20 mouse cellular contexts compared by ENCODE assay signal in genomic region chr9:59087704-59088103, GRCm38 (mm10). TPM values are rescaled to one million over a fixed set of nuclear protein-coding genes. Genes with fewer than 3 reads are reported as not detected.
A peak's percentile ranks its signal among the peaks of the same experiment; 100 is the strongest.
DNase-seq lines count a peak whose midpoint lies in the region; ATAC-seq and TF ChIP-seq lines count a peak whose summit lies in the region.
"Had no signal": no experiment of that assay in that cellular context is flagged by ENCODE, and none has a peak within 500 bp of the region (broad histone marks: within the 10 kb centered on the region; RNA-seq: fewer than 3 reads in every experiment).

No protein-coding gene starts in this region.

- no peak for TF ChIP-seq EP300 in MEL (IDR thresholded peaks at IDR 0.05; ENCODE audit: low read depth in 1 of 2, low read length in 2 of 2)

- no peak for TF ChIP-seq CTCF in MEL (IDR thresholded peaks at IDR 0.05 in 2 of 3, conservative IDR thresholded peaks at IDR 0.05 in 1 of 3; ENCODE audit: control insufficient read depth in 1 of 3, insufficient read depth in 1 of 3, low read depth in 2 of 3, low read length in 3 of 3, poor library complexity in 1 of 3, severe bottlenecking in 1 of 3)

- H3K9me3 ChIP-seq in embryonic facial prominence, embryonic 13.5 days = no peaks in the 10 kb centered on the region
- H3K9me3 ChIP-seq in embryonic facial prominence, embryonic 10.5 days = no peaks in the 10 kb centered on the region
- no peaks in the 10 kb centered on the region for H3K9me3 ChIP-seq in kidney, embryonic 16.5 days (ENCODE audit: low read length)
- no peaks in the 10 kb centered on the region for H3K9me3 ChIP-seq in ES-E14 (ENCODE audit: control insufficient read depth, insufficient read depth, low read depth, low read length)
- H3K9me3 ChIP-seq in MEL (replicated peaks; ENCODE audit: insufficient read depth, low read length) = no peaks in the 10 kb centered on the region
- H3K9me3 ChIP-seq: G1E had no signal

- no peaks in the 10 kb centered on the region for H3K36me3 ChIP-seq in embryonic facial prominence, embryonic 13.5 days
- H3K36me3 ChIP-seq in embryonic facial prominence, embryonic 10.5 days (replicated peaks) = no peaks in the 10 kb centered on the region
- no peaks in the 10 kb centered on the region for H3K36me3 ChIP-seq in kidney, embryonic 16.5 days (ENCODE audit: insufficient read depth, low read length)
- no peaks in the 10 kb centered on the region for H3K36me3 ChIP-seq in ES-E14 (ENCODE audit: control insufficient read depth, insufficient read depth, low read length, poor library complexity, severe bottlenecking)
- H3K36me3 ChIP-seq in MEL (ENCODE audit: control insufficient read depth in 1 of 2, insufficient read depth in 2 of 2, low read length in 2 of 2) = no peaks in the 10 kb centered on the region
- H3K36me3 ChIP-seq: G1E had no signal

- in situ Hi-C loops in ES-E14 (cut with MboI; ENCODE audit: low sequenced_read_pairs in 2 of 2, unreplicated experiment in 2 of 2) = no loop called here

- H3K4me3 ChIP-seq in embryonic facial prominence, embryonic 13.5 days = no peak overlapping the region
- H3K4me3 ChIP-seq in embryonic facial prominence, embryonic 10.5 days = no peak overlapping the region
- no peak overlapping the region for H3K4me3 ChIP-seq in kidney, embryonic 16.5 days (ENCODE audit: low read length)
- no peak overlapping the region for H3K4me3 ChIP-seq in ES-E14 (ENCODE audit: insufficient read depth in 1 of 2, low read depth in 1 of 2, low read length in 2 of 2, poor library complexity in 1 of 2, severe bottlenecking in 1 of 2)
- no peak overlapping the region for H3K4me3 ChIP-seq in MEL (ENCODE audit: control insufficient read depth in 1 of 2, insufficient read depth in 1 of 2, low read depth in 2 of 2, low read length in 2 of 2)

- ATAC-seq in embryonic facial prominence, embryonic 13.5 days (ENCODE audit: insufficient number of reproducible peaks, insufficient read depth, low FRiP score, low TSS enrichment, low read depth) = no peak
- ATAC-seq in kidney, embryonic 16.5 days (ENCODE audit: low FRiP score, low TSS enrichment) = no peak
- ATAC-seq: activated CD4-positive, CD25-positive, alpha-beta regulatory T cell, adult 4 months; CD4-positive, CD25-positive, alpha-beta regulatory T cell, adult 4 months; Patski had no signal

- H3K27ac ChIP-seq in embryonic facial prominence, embryonic 13.5 days = 0 out of 2 replicates have a peak overlapping the region, but pooled peaks have one; percentile 35
- H3K27ac ChIP-seq in embryonic facial prominence, embryonic 10.5 days (replicated peaks) = no peak overlapping the region
- H3K27ac ChIP-seq in kidney, embryonic 16.5 days (ENCODE audit: low read length) = no peak overlapping the region
- H3K27ac ChIP-seq in ES-E14 (ENCODE audit: insufficient read depth, low read depth, low read length, poor library complexity, severe bottlenecking) = no peak overlapping the region
- no peak overlapping the region for H3K27ac ChIP-seq in MEL (ENCODE audit: control insufficient read depth, low read depth, low read length)

- H3K27me3 ChIP-seq in embryonic facial prominence, embryonic 13.5 days = no peaks in the 10 kb centered on the region
- no peaks in the 10 kb centered on the region for H3K27me3 ChIP-seq in embryonic facial prominence, embryonic 10.5 days (replicated peaks; ENCODE audit: low read depth, poor library complexity, severe bottlenecking)
- H3K27me3 ChIP-seq in kidney, embryonic 16.5 days (ENCODE audit: insufficient read depth, low read length) = no peaks in the 10 kb centered on the region
- peaks cover 0 to 5% of the 10 kb centered on the region in 2 experiments; a peak in 3 of 4 replicates for H3K27me3 ChIP-seq in MEL (ENCODE audit: control insufficient read depth in 1 of 2, insufficient read depth in 2 of 2, low read length in 2 of 2)
- H3K27me3 ChIP-seq: CH12.LX had no signal

- DNase-seq in embryonic facial prominence, embryonic 10.5 days (ENCODE audit: low spot score) = no peak
- DNase-seq in kidney, postnatal 4 days = no peak
- DNase-seq in ES-E14 (ENCODE audit: low read depth, low spot score) (no peak), MEL (ENCODE audit: low read depth, low spot score) (no peak)
- DNase-seq in thymus, postnatal 25 days = no peak
- DNase-seq in cerebellum, postnatal 14 days = no peak
- DNase-seq: adrenal gland, postnatal 10 days; adrenal gland, postnatal 25 days; B cell, adult 2 months; cerebellum, adult 11 months; cerebellum, adult 11-12 months; cerebellum, adult 18-20 months; cerebellum, adult 2 months had no signal

- no peak overlapping the region for H3K9ac ChIP-seq in embryonic facial prominence, embryonic 13.5 days
- H3K9ac ChIP-seq in kidney, embryonic 16.5 days (replicated peaks; ENCODE audit: low read length) = no peak overlapping the region
- H3K9ac ChIP-seq in ES-E14 (ENCODE audit: insufficient read depth, low read depth, low read length, poor library complexity, severe bottlenecking) = no peak overlapping the region
- H3K9ac ChIP-seq in MEL (ENCODE audit: control insufficient read depth, low read depth, low read length, poor library complexity, severe bottlenecking) = no peak overlapping the region

- TF ChIP-seq RAD21 in MEL (IDR thresholded peaks at IDR 0.05; ENCODE audit: low read depth, low read length) = no peak

- 74% methylated on average over 3 of the region's 3 CpGs for WGBS in embryonic facial prominence, embryonic 13.5 days
- 87% methylated on average over 3 of the region's 3 CpGs for WGBS in embryonic facial prominence, embryonic 10.5 days
- WGBS in kidney, embryonic 16.5 days = 76% methylated on average over 3 of the region's 3 CpGs

- no peak for TF ChIP-seq POLR2A in MEL (IDR thresholded peaks at IDR 0.05; ENCODE audit: control insufficient read depth in 1 of 2, insufficient read depth in 1 of 2, low read depth in 1 of 2, low read length in 2 of 2, poor library complexity in 1 of 2)

- H3K79me2 ChIP-seq in MEL (ENCODE audit: control insufficient read depth, insufficient read depth, low read length, poor library complexity) = no peaks in the 10 kb centered on the region

- H3K4me1 ChIP-seq in embryonic facial prominence, embryonic 13.5 days = peaks cover 15% of the 10 kb centered on the region
- peaks cover 7% of the 10 kb centered on the region; the same call in 1 of the 2 replicates for H3K4me1 ChIP-seq in embryonic facial prominence, embryonic 10.5 days
- H3K4me1 ChIP-seq in kidney, embryonic 16.5 days (ENCODE audit: insufficient read depth, low read length) = peaks cover 7% of the 10 kb centered on the region; the same call in 1 of the 2 replicates
- H3K4me1 ChIP-seq in ES-E14 (ENCODE audit: control insufficient read depth in 2 of 2, insufficient read depth in 2 of 2, low read length in 2 of 2, poor library complexity in 1 of 2) = no peaks in the 10 kb centered on the region
- H3K4me1 ChIP-seq in MEL (ENCODE audit: control insufficient read depth in 1 of 2, insufficient read depth in 2 of 2, low read length in 2 of 2) = no peaks in the 10 kb centered on the region

- H3K4me2 ChIP-seq in embryonic facial prominence, embryonic 13.5 days = no peak overlapping the region
- H3K4me2 ChIP-seq in kidney, embryonic 16.5 days (replicated peaks; ENCODE audit: low read depth, low read length) = 0 out of 2 replicates have a peak overlapping the region, but pooled peaks have one; percentile 8

TF ChIP-seq in ES-E14, 5 proteins besides CTCF, POLR2A, EP300 and RAD21:
- no peak for TF ChIP-seq MAFK (IDR thresholded peaks at IDR 0.05; ENCODE audit: insufficient read depth, low read depth, low read length)
- TF ChIP-seq CHD2 (IDR thresholded peaks at IDR 0.05; ENCODE audit: low read depth, low read length) = no peak
- TF ChIP-seq HCFC1 (IDR thresholded peaks at IDR 0.05; ENCODE audit: borderline replicate concordance, insufficient read depth, low read length) = no peak
- peak; percentile 67; the same call in 1 of the 2 replicates for TF ChIP-seq ZNF384 (IDR thresholded peaks at IDR 0.05; ENCODE audit: low read depth, low read length)
- no peak for TF ChIP-seq ZC3H11A (IDR thresholded peaks at IDR 0.05; ENCODE audit: borderline replicate concordance, low read depth, low read length)

TF ChIP-seq in MEL, 35 proteins besides CTCF, POLR2A, EP300 and RAD21:
- no peak for TF ChIP-seq ZC3H11A (IDR thresholded peaks at IDR 0.05; ENCODE audit: low read depth, low read length)
- peak; percentile 50 for TF ChIP-seq ZNF384 (IDR thresholded peaks at IDR 0.05; ENCODE audit: low read depth, low read length)
- no peak for TF ChIP-seq TAL1 (IDR thresholded peaks at IDR 0.05; ENCODE audit: low read length)

RNA-seq across cellular contexts. Expression of gene Neo1, which starts 51.5 kb away (rescaled TPM):
- 42.6 and 44.3 TPM in 2 replicates for polyA plus RNA-seq in embryonic facial prominence, embryonic 13.5 days (2015; fragmentation: Nextera tagmentation; extraction: Ambion mirVana)
- polyA plus RNA-seq in embryonic facial prominence, embryonic 10.5 days (2016; fragmentation: Nextera tagmentation; extraction: Ambion mirVana) = 34.4 and 36.8 TPM in 2 replicates
- 31.5 and 33.2 TPM in 2 replicates for polyA plus RNA-seq in kidney, embryonic 16.5 days (2015; fragmentation: Nextera tagmentation; extraction: Ambion mirVana)
- total RNA-seq in ES-E14 (2012; rRNA removed) (35.7 and 43.7 TPM in 2 replicates), MEL (2012; rRNA removed) (0.08 and 0.10 TPM in 2 replicates)
- polyA plus RNA-seq in MEL (2012; ENCODE audit: insufficient read depth in 1 of 2, insufficient read length in 2 of 2, low read depth in 1 of 2, low replicate concordance in 2 of 2, missing spikeins in 1 of 2) = under 1 TPM in 1 of 2 experiments, not detected in 1; 0.04 TPM
- polyA plus RNA-seq: activated CD4-positive, CD25-positive, alpha-beta regulatory T cell, adult 4 months; G1E had no signal

Comparison
In these comparisons a context has a peak if more than half of its experiments do, and no peak if none do; other contexts are left out.
1. RNA of gene Neo1, which starts 51.5 kb away (polyA plus RNA-seq): 42.6 to 44.3 TPM in embryonic facial prominence, embryonic 13.5 days, 34.4 to 36.8 TPM in embryonic facial prominence, embryonic 10.5 days and 31.5 to 33.2 TPM in kidney, embryonic 16.5 days; 0.04 TPM in MEL; every median in the first group is over 10 times any median in the second.